Mouse (Mus musculus) megakaryocyte progenitor cell, adult 5-6 weeks (primary cell): ENCODE data around the gene Slc15a3. TPM values are rescaled to one million over a fixed set of nuclear protein-coding genes. Genes with fewer than 3 reads are reported as not detected.

Experiments used
- ATAC-seq: replicated peaks from 2 replicates; pipeline ENCODE4 v1.8.0; 2016; ENCODE audit warnings: mild to moderate bottlenecking, moderate TSS enrichment, inconsistent platforms; ENCODE audit not compliant: poor library complexity
- total RNA-seq, 2 experiments: library from RNA; stranded (forward) in 1 of 2; stranded (reverse) in 1 of 2; fragments of 157-497, 149-512 nt in 1 of 2; fragments of 200-1000 nt in 1 of 2; gene quantifications; 2 replicates each; pipeline versions ENCODE4 v1.2.3 to v1.2.4; 2015 to 2017

The Slc15a3 gene
- total RNA-seq, 2 experiments from 2014 or later = 0.57 to 1.5 TPM

GRCm38 (mm10) chr19:10818217-10818946 lies 21.1 kb upstream of the Slc15a3 start:
- ATAC-seq = peak; percentile 85

GRCm38 (mm10) chr19:10821319-10821718 lies 18.2 kb upstream of the Slc15a3 start:
- ATAC-seq = peak; percentile 47

- ATAC-seq = no peak
Observed at GRCm38 (mm10) chr19:10822534-10822933, 17.0 kb upstream of the Slc15a3 start.

GRCm38 (mm10) chr19:10824061-10824460 lies 15.5 kb upstream of the Slc15a3 start:
- no peak for ATAC-seq

GRCm38 (mm10) chr19:10828321-10828720 lies 11.2 kb upstream of the Slc15a3 start:
- ATAC-seq = no peak

- peak; percentile 33; the same call in 1 of the 2 replicates for ATAC-seq
Observed at GRCm38 (mm10) chr19:10829436-10830175, 9.9 kb upstream of the Slc15a3 start, which contains the start of gene Cd6. Gene Cd6 (minus strand): TSS chr19:10830058.

- peak; percentile 94 for ATAC-seq
Observed at GRCm38 (mm10) chr19:10831424-10831823, 8.1 kb upstream of the Slc15a3 start.

- ATAC-seq = no peak
Observed at GRCm38 (mm10) chr19:10832030-10832429, 7.5 kb upstream of the Slc15a3 start.

GRCm38 (mm10) chr19:10833611-10834010 lies 5.9 kb upstream of the Slc15a3 start:
- 0 out of 2 replicates have a peak, but pooled peaks have one; percentile 24 for ATAC-seq

GRCm38 (mm10) chr19:10835671-10836070 lies 3.9 kb upstream of the Slc15a3 start:
- ATAC-seq = no peak

GRCm38 (mm10) chr19:10841721-10842626 lies 2.4 kb downstream of the Slc15a3 start:
- ATAC-seq = peak; percentile 87

GRCm38 (mm10) chr19:10842914-10843313 lies 3.4 kb downstream of the Slc15a3 start:
- ATAC-seq = no peak

- no peak for ATAC-seq
Observed at GRCm38 (mm10) chr19:10844206-10844605, 4.7 kb downstream of the Slc15a3 start.

GRCm38 (mm10) chr19:10845454-10845853 lies 5.9 kb downstream of the Slc15a3 start:
- ATAC-seq = no peak

GRCm38 (mm10) chr19:10846150-10846549 lies 6.6 kb downstream of the Slc15a3 start:
- ATAC-seq = no peak

- ATAC-seq = no peak
Observed at GRCm38 (mm10) chr19:10847311-10848087, 8.0 kb downstream of the Slc15a3 start.

GRCm38 (mm10) chr19:10855422-10855821 lies 15.9 kb downstream of the Slc15a3 start:
- no peak for ATAC-seq

- no peak for ATAC-seq
Observed at GRCm38 (mm10) chr19:10856520-10856919, 17.0 kb downstream of the Slc15a3 start.

GRCm38 (mm10) chr19:10860072-10860497 lies 20.6 kb downstream of the Slc15a3 start:
- no peak for ATAC-seq

- no peak for ATAC-seq
Observed at GRCm38 (mm10) chr19:10866351-10866750, 26.8 kb downstream of the Slc15a3 start.
